Mouse (Mus musculus): Measurements from ENCODE around the gene Rcn3. TPM values are rescaled to one million over a fixed set of nuclear protein-coding genes. Genes with fewer than 3 reads are reported as not detected.
A peak's percentile ranks its signal among the peaks of the same experiment; 100 is the strongest.

Rcn3 gene
- polyA plus RNA-seq, 1 experiment, result 166 TPM

GRCm38 (mm10) chr7:45135993-45136567 is 44.1 kb upstream of the Rcn3 start, which contains the start of the genes Gm45713 and Flt3l:
Gm45713 (minus strand) TSS chr7:45136231.
Flt3l (minus strand) TSS chr7:45136432.
- H3ac ChIP-seq (ENCODE audit: control insufficient read depth, insufficient read length, low read depth), result peak within 1 kb of the TSS; percentile 76
- no peaks in the 10 kb centered on the region for H3K79me2 ChIP-seq (ENCODE audit: control insufficient read depth, insufficient read depth)
- no peaks in the 10 kb centered on the region for H3K27me3 ChIP-seq (ENCODE audit: control insufficient read depth, insufficient read depth, insufficient read length)
- TF ChIP-seq CTCF (IDR thresholded peaks at IDR 0.05; ENCODE audit: control insufficient read depth, insufficient read depth, insufficient read length) (peak; percentile 95), USF1 (IDR thresholded peaks at IDR 0.05; ENCODE audit: low read depth) (no peak)
- H3K79me3 ChIP-seq (ENCODE audit: low read depth), result no peaks in the 10 kb centered on the region
- no peaks in the 10 kb centered on the region for H3K36me3 ChIP-seq (ENCODE audit: control insufficient read depth, insufficient read depth)
- peak within 1 kb of the TSS; percentile 34 for H3K4me3 ChIP-seq (ENCODE audit: insufficient read depth, poor library complexity, severe bottlenecking)

DNA sequence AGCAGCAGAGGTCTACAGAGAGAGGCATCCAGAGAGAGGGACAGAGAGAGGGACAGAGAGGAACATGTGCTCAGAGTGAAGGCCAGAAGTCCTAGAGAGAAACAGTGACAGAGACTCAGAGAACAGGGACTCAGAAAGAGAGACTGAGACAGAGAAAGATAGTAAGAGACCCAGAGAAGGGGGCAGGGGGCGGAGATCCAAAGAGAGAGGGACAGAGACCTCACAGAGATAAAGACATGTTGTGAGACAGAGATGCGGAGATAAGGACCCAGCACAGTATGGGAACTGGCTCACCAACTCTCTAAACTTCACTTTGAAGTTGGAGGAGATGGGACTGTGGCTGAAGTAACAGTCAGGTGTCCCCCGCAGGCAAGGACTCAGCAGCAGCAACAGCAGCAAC is 43.3 kb upstream of the Rcn3 start:
- Histone ChIP-seq H3K79me3 (ENCODE audit: low read depth) (no peaks in the 10 kb centered on the region), H3ac (ENCODE audit: control insufficient read depth, insufficient read length, low read depth) (no peak overlapping the region), H3K4me3 (ENCODE audit: insufficient read depth, poor library complexity, severe bottlenecking) (no peak overlapping the region)

DNA sequence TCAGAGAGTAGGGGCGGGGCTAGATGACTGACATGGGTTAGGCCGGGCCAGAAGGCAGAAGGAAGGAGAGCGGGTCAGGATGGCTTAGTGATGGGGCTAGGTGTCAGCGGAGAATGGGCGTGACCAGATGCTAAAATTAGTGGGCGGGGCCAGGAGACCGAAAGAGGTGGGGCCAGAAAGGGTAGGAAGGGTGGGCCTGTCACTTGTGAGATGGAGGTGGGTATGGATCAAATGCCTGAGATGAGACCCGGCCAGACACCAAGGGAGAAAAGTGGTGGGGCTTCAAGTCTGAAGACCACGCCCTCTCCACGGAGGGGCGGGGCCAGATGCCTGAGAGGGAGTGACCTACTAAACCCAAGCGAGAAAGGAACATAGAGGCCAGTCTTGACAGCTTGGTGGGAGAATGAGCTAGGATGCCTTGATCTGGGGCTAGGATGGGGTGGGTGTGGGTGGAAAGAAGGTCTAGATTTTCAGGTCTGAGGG is 42.6 kb upstream of the Rcn3 start:
- Histone ChIP-seq H3K27me3 (ENCODE audit: control insufficient read depth, insufficient read depth, insufficient read length) (no peaks in the 10 kb centered on the region), H3K36me3 (ENCODE audit: control insufficient read depth, insufficient read depth) (no peaks in the 10 kb centered on the region), H3ac (ENCODE audit: control insufficient read depth, insufficient read length, low read depth) (no peak overlapping the region), H3K4me3 (ENCODE audit: insufficient read depth, poor library complexity, severe bottlenecking) (no peak overlapping the region), H3K79me3 (ENCODE audit: low read depth) (no peaks in the 10 kb centered on the region), H3K79me2 (ENCODE audit: control insufficient read depth, insufficient read depth) (no peaks in the 10 kb centered on the region)
- TF ChIP-seq CTCF (IDR thresholded peaks at IDR 0.05; ENCODE audit: control insufficient read depth, insufficient read depth, insufficient read length) (no peak), CEBPB (IDR thresholded peaks at IDR 0.05; ENCODE audit: low read depth) (no peak), USF1 (IDR thresholded peaks at IDR 0.05; ENCODE audit: low read depth) (no peak), MYOG (IDR thresholded peaks at IDR 0.05; ENCODE audit: control insufficient read depth, extremely low read depth, insufficient read length) (no peak), FOSL1 (IDR thresholded peaks at IDR 0.05; ENCODE audit: insufficient read depth, low read length, poor library complexity, severe bottlenecking) (no peak), MYOD1 (IDR thresholded peaks at IDR 0.05; ENCODE audit: control insufficient read depth, insufficient read length, low read depth) (no peak), MAX (IDR thresholded peaks at IDR 0.05) (no peak)

More for the DNA sequence above, 43.3 kb upstream of the Rcn3 start:
- TF ChIP-seq CTCF (IDR thresholded peaks at IDR 0.05; ENCODE audit: control insufficient read depth, insufficient read depth, insufficient read length), result no peak
- TF ChIP-seq FOSL1 (IDR thresholded peaks at IDR 0.05; ENCODE audit: insufficient read depth, low read length, poor library complexity, severe bottlenecking), result no peak
- no peak for TF ChIP-seq MYOD1 (IDR thresholded peaks at IDR 0.05; ENCODE audit: control insufficient read depth, insufficient read length, low read depth)
- no peak for TF ChIP-seq CEBPB (IDR thresholded peaks at IDR 0.05; ENCODE audit: low read depth)
- no peak for TF ChIP-seq USF1 (IDR thresholded peaks at IDR 0.05; ENCODE audit: low read depth)
- no peak for TF ChIP-seq MYOG (IDR thresholded peaks at IDR 0.05; ENCODE audit: control insufficient read depth, extremely low read depth, insufficient read length)
- TF ChIP-seq MAX (IDR thresholded peaks at IDR 0.05), result no peak
- Histone ChIP-seq H3K27me3 (ENCODE audit: control insufficient read depth, insufficient read depth, insufficient read length) (no peaks in the 10 kb centered on the region), H3K36me3 (ENCODE audit: control insufficient read depth, insufficient read depth) (no peaks in the 10 kb centered on the region), H3K79me2 (ENCODE audit: control insufficient read depth, insufficient read depth) (no peaks in the 10 kb centered on the region)

DNA sequence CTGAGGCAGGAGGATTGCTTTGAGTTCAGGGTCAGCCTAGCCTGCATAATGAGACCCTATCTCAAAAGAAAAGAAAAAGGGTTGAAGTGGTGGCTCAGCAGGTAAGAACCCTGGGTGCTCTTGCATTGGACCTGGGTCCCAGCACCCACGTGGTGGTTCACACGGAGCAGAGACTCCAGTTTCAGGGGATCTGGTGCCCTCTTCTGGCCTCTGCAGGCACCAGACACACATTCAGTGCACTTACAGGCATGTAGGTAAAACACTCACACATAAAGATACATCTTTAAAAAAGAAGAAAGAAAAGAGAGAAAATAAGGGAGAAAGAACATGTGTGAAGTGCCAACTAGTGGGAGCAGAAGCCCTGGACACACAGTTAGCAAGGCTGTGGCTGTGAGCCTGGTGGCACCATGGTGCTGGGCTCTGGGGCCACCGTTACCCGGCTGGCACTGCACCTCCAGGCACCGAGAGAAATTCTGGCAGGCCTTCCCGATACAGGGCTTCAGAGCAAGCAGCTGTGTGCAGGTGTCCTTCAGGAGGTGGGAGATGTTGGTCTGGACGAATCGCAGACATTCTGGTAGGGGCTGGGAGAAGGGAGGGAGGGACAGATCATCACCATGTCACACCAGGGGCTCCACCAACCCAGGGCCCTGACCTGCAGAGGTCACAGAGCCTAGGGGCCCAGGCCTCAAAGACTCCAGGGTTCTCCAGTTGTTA is 41.6 kb upstream of the Rcn3 start:
- no peaks in the 10 kb centered on the region for H3K27me3 ChIP-seq (ENCODE audit: control insufficient read depth, insufficient read depth, insufficient read length)
- H3K79me2 ChIP-seq (ENCODE audit: control insufficient read depth, insufficient read depth), result peaks cover under 1% of the 10 kb centered on the region
- TF ChIP-seq MYOG (IDR thresholded peaks at IDR 0.05; ENCODE audit: control insufficient read depth, extremely low read depth, insufficient read length) (no peak), FOSL1 (IDR thresholded peaks at IDR 0.05; ENCODE audit: insufficient read depth, low read length, poor library complexity, severe bottlenecking) (no peak), CTCF (IDR thresholded peaks at IDR 0.05; ENCODE audit: control insufficient read depth, insufficient read depth, insufficient read length) (no peak), USF1 (IDR thresholded peaks at IDR 0.05; ENCODE audit: low read depth) (no peak), MYOD1 (IDR thresholded peaks at IDR 0.05; ENCODE audit: control insufficient read depth, insufficient read length, low read depth) (no peak), MAX (IDR thresholded peaks at IDR 0.05) (no peak), CEBPB (IDR thresholded peaks at IDR 0.05; ENCODE audit: low read depth) (no peak)
- no peak overlapping the region for H3K4me3 ChIP-seq (ENCODE audit: insufficient read depth, poor library complexity, severe bottlenecking)
- no peaks in the 10 kb centered on the region for H3K36me3 ChIP-seq (ENCODE audit: control insufficient read depth, insufficient read depth)
- H3ac ChIP-seq (ENCODE audit: control insufficient read depth, insufficient read length, low read depth), result no peak overlapping the region
- H3K79me3 ChIP-seq (ENCODE audit: low read depth), result no peaks in the 10 kb centered on the region

- Histone ChIP-seq H3K27me3 (ENCODE audit: control insufficient read depth, insufficient read depth, insufficient read length) (no peaks in the 10 kb centered on the region), H3K36me3 (ENCODE audit: control insufficient read depth, insufficient read depth) (peaks cover 14% of the 10 kb centered on the region), H3K79me2 (ENCODE audit: control insufficient read depth, insufficient read depth) (peaks cover 18% of the 10 kb centered on the region), H3ac (ENCODE audit: control insufficient read depth, insufficient read length, low read depth) (no peak overlapping the region), H3K4me3 (ENCODE audit: insufficient read depth, poor library complexity, severe bottlenecking) (no peak overlapping the region), H3K79me3 (ENCODE audit: low read depth) (peaks cover 15% of the 10 kb centered on the region)
- no peak for TF ChIP-seq CEBPB (IDR thresholded peaks at IDR 0.05; ENCODE audit: low read depth)
- TF ChIP-seq MYOD1 (IDR thresholded peaks at IDR 0.05; ENCODE audit: control insufficient read depth, insufficient read length, low read depth), result no peak
- TF ChIP-seq FOSL1 (IDR thresholded peaks at IDR 0.05; ENCODE audit: insufficient read depth, low read length, poor library complexity, severe bottlenecking), result no peak
- no peak for TF ChIP-seq CTCF (IDR thresholded peaks at IDR 0.05; ENCODE audit: control insufficient read depth, insufficient read depth, insufficient read length)
- TF ChIP-seq USF1 (IDR thresholded peaks at IDR 0.05; ENCODE audit: low read depth), result no peak
- no peak for TF ChIP-seq MAX (IDR thresholded peaks at IDR 0.05)
- TF ChIP-seq MYOG (IDR thresholded peaks at IDR 0.05; ENCODE audit: control insufficient read depth, extremely low read depth, insufficient read length), result no peak
These were observed 39.8 kb upstream of the Rcn3 start for GRCm38 (mm10) chr7:45131850-45132249.
